In the genomic region with DNA sequence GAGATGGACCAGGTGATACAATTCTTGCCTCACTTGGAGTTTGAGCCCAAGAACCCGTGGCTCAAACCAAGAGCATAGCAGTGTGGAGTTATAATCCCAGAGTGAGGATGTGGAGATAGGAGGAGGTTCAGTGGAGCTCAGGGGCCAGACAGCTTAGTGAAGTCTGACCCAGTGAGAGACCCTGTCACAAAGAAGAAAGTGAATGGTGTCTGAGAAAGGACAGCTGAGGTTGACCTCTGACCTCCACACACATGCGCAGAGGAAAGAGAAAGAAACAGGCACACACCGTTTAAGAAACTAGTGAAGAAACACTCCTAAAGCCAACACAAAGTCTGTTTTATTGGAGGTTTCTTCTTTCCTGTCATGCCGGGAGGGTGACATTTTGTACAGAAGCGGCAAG, we compare ENCODE assay signal across 25 mouse cellular contexts.
A peak's percentile ranks its signal among the peaks of the same experiment; 100 is the strongest.
DNase-seq lines count a peak whose midpoint lies in the region; ATAC-seq lines count a peak whose summit lies in the region.
"Had no signal": no experiment of that assay in that cellular context is flagged by ENCODE, and none has a peak within 500 bp of the region (broad histone marks: within the 10 kb centered on the region; RNA-seq: fewer than 3 reads in every experiment).

No protein-coding gene starts in this region.

- H3K4me3 ChIP-seq in midbrain, embryonic 10.5 days: no peak overlapping the region
- H3K4me3 ChIP-seq in midbrain, embryonic 11.5 days (ENCODE audit: low read depth, low read length): no peak overlapping the region
- H3K4me3 ChIP-seq: embryonic facial prominence, embryonic 13.5 days; embryonic facial prominence, embryonic 15.5 days; forebrain, embryonic 13.5 days; forebrain, embryonic 15.5 days had no signal

- no peak overlapping the region for H3K4me2 ChIP-seq in midbrain, embryonic 11.5 days
- H3K4me2 ChIP-seq: embryonic facial prominence, embryonic 13.5 days; embryonic facial prominence, embryonic 15.5 days; forebrain, embryonic 13.5 days; forebrain, embryonic 15.5 days had no signal

- H3K27me3 ChIP-seq in midbrain, embryonic 10.5 days (ENCODE audit: low read depth, poor library complexity, severe bottlenecking): no peaks in the 10 kb centered on the region
- no peaks in the 10 kb centered on the region for H3K27me3 ChIP-seq in midbrain, embryonic 11.5 days (ENCODE audit: control insufficient read depth, insufficient read depth, low read length)
- H3K27me3 ChIP-seq: CH12.LX; embryonic facial prominence, embryonic 13.5 days; embryonic facial prominence, embryonic 15.5 days; forebrain, embryonic 13.5 days; forebrain, embryonic 15.5 days; Patski had no signal

- H3K9me3 ChIP-seq in midbrain, embryonic 10.5 days (replicated peaks): no peaks in the 10 kb centered on the region
- H3K9me3 ChIP-seq in midbrain, embryonic 11.5 days (ENCODE audit: control insufficient read depth, low read length): no peaks in the 10 kb centered on the region
- H3K9me3 ChIP-seq: embryonic facial prominence, embryonic 13.5 days; embryonic facial prominence, embryonic 15.5 days; forebrain, embryonic 13.5 days; forebrain, embryonic 15.5 days; G1E had no signal

- H3K36me3 ChIP-seq in midbrain, embryonic 10.5 days: no peaks in the 10 kb centered on the region
- no peaks in the 10 kb centered on the region for H3K36me3 ChIP-seq in midbrain, embryonic 11.5 days (ENCODE audit: control insufficient read depth, insufficient read depth, low read length)
- H3K36me3 ChIP-seq: embryonic facial prominence, embryonic 13.5 days; embryonic facial prominence, embryonic 15.5 days; forebrain, embryonic 15.5 days; G1E had no signal

- peaks cover 14% of the 10 kb centered on the region for H3K4me1 ChIP-seq in midbrain, embryonic 10.5 days
- peaks cover 8% of the 10 kb centered on the region for H3K4me1 ChIP-seq in midbrain, embryonic 11.5 days (ENCODE audit: control insufficient read depth, insufficient read depth, low read length)
- H3K4me1 ChIP-seq: embryonic facial prominence, embryonic 15.5 days; forebrain, embryonic 13.5 days; forebrain, embryonic 15.5 days had no signal

- no peak overlapping the region for H3K27ac ChIP-seq in midbrain, embryonic 10.5 days (replicated peaks)
- no peak overlapping the region for H3K27ac ChIP-seq in midbrain, embryonic 11.5 days (ENCODE audit: low read depth, low read length)
- H3K27ac ChIP-seq: embryonic facial prominence, embryonic 13.5 days; embryonic facial prominence, embryonic 15.5 days; forebrain, embryonic 13.5 days; forebrain, embryonic 15.5 days had no signal

- H3K9ac ChIP-seq in midbrain, embryonic 11.5 days (ENCODE audit: low read length): no peak overlapping the region
- H3K9ac ChIP-seq: embryonic facial prominence, embryonic 13.5 days; embryonic facial prominence, embryonic 15.5 days; forebrain, embryonic 13.5 days; forebrain, embryonic 15.5 days; forebrain, postnatal 0 days had no signal

- ATAC-seq in midbrain, embryonic 11.5 days (ENCODE audit: low FRiP score): no peak
- ATAC-seq in erythroblast, adult 5-6 weeks (replicated peaks; ENCODE audit: low FRiP score, poor library complexity, severe bottlenecking): 0 out of 2 replicates have a peak, but pooled peaks have one; percentile 49
- ATAC-seq: activated CD4-positive, CD25-positive, alpha-beta regulatory T cell, adult 4 months; CD4-positive, CD25-positive, alpha-beta regulatory T cell, adult 4 months; forebrain, embryonic 13.5 days; forebrain, embryonic 15.5 days; forebrain, postnatal 0 days; Patski had no signal

- WGBS in midbrain, embryonic 10.5 days: 43% methylated on average over 5 of the region's 5 CpGs
- WGBS in midbrain, embryonic 11.5 days: 36% methylated on average over 5 of the region's 5 CpGs

- peak; percentile 51 for DNase-seq in embryo, embryonic 10 days (ENCODE audit: low spot score)
- no peak for DNase-seq in embryo, embryonic 11 days
- peak; percentile 28 for DNase-seq in midbrain, embryonic 10.5 days (ENCODE audit: low spot score)
- DNase-seq in midbrain, embryonic 11.5 days (ENCODE audit: low spot score, missing footprints): no peak
- no peak for DNase-seq in lung, postnatal 4 days
- DNase-seq: adrenal gland, adult 8-10 months; adrenal gland, postnatal 25 days; B cell, adult 2 months; cerebellum, adult 11 months; cerebellum, adult 18-20 months; cerebellum, adult 8-10 months; cerebellum, adult 9-11 months; cerebellum, postnatal 14 days; cerebellum, postnatal 36 days; forebrain, postnatal 0 days had no signal

Comparison
In these comparisons a context has a peak if more than half of its experiments do, and no peak if none do; other contexts are left out.
1. DNase-seq: peak in embryo, embryonic 10 days (single experiment) and midbrain, embryonic 10.5 days (single experiment); none in embryo, embryonic 11 days (single experiment), midbrain, embryonic 11.5 days (single experiment) and lung, postnatal 4 days (0 of 2).